Mouse (Mus musculus): ENCODE measurements around the gene Tspan10.

DNA sequence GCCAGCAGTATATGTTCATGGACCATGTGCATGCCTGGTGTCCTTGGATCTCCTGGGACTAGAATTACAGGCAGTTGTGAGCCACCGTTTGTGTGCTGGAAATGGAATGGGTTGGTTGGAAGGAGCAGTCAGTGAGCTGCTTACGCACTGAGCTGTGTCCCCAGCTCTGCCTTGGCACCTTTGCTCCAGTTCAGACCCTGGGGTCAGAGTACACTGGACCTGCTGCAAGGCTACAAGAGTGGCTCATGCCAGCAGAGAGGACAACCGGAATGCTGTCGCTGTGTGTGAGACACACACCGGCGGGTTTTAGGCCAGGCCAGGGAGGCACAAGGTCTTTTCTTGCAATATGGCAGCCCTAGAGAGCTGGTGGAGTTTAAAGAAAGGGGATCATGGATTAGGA is 29.6 kb downstream of the Tspan10 start:
- no peak for TF ChIP-seq CTCF (IDR thresholded peaks at IDR 0.05)
- TF ChIP-seq EP300 (IDR thresholded peaks at IDR 0.05), result no peak
